Mouse (Mus musculus) left cerebral cortex, adult 18-20 months (tissue): ENCODE data around the gene Dll1. TPM values are rescaled to one million over a fixed set of nuclear protein-coding genes. Genes with fewer than 3 reads are reported as not detected.
A peak's percentile ranks its signal among the peaks of the same experiment; 100 is the strongest.

ENCODE experiments used
- DNase-seq, 2 experiments: peaks; one replicate each; pipeline ENCODE4 v3.0.0; 2021 to 2022; ENCODE audit warnings: low spot score in 2 of 2, mixed read lengths in 1 of 2
- long read RNA-seq, 2 experiments: library from polyadenylated mRNA; stranded (forward); transcript quantifications; one replicate each; pipeline ENCODE4 v2.0.0; 2021
- total RNA-seq, 2 experiments: library from RNA; stranded (reverse); gene quantifications; 2 replicates each; pipeline ENCODE4 v1.2.3; 2021

The Dll1 gene
- 1 to 10 TPM; 5.3 to 7.0 TPM for total RNA-seq
- long read RNA-seq, experiment 1, transcript Dll1-201 (11 exons, 3,581 nt), result major isoform, 7 of 8 reads
- long read RNA-seq, experiment 1, partial matches to known transcripts, result 0 of 8 reads
- long read RNA-seq, experiment 1, other reads (novel, unspliced or antisense), result 1 of 8 reads
- long read RNA-seq, experiment 2, partial matches to known transcripts, result 1 of 4 reads
- long read RNA-seq, experiment 2, other reads (novel, unspliced or antisense), result 0 of 4 reads

DNA sequence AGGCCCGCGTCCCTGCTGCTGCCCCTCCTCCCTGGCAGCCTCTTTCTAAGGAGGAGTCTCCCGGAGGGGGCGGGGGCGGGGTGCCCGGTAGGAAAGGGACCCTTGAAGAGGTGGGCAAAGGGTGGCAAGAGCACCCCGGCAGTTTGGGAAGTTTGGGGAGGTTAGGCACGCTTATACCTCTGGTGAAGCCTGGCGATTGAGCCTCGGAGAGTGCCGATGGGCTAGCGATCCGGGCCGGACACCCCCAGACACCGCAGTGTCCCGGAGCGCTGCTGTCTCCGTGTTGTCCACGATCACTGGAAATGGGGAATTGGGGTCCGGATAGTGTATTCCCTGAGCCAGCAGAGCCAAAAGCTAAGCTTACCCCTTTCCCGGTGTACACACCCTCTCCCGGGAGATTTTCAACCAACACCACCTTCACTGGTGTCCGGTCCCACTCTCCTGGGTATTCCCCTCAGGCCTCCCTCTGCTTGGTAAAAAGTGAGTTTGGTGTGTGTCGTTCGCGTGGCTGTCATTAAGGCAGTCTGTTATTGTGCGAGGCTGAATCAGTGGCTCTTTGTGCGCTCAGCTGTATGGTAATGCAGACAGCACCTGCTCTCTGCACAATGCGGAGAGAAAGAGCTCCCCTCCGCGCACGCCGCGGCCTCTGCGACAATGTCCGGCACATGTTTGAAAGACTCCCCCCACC, at the start of gene Dll1:
Dll1 (minus strand) TSS at position 379 of the 688 bp plus-strand sequence.
- DNase-seq, result no peak

DNA sequence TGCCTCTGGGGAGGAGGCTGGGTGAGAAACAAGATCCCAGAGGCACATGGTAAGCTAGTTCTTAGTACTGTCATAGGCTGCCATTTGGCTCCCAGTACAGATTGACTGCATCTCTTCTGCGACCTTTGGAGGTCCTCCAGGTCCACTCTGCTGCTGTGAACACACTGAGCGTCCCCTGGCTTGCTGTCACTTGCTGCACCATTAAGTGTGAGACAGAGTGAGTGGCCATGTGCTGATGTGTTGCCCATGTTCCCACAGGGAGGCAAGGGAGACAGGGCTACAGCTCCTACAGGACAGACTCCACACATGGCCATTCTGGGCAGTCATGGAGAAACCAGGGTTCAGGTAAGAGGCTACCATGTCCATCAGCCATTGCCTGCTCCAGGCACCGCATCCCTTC, 49.3 kb upstream of the Dll1 start:
- DNase-seq, result no peak

DNA sequence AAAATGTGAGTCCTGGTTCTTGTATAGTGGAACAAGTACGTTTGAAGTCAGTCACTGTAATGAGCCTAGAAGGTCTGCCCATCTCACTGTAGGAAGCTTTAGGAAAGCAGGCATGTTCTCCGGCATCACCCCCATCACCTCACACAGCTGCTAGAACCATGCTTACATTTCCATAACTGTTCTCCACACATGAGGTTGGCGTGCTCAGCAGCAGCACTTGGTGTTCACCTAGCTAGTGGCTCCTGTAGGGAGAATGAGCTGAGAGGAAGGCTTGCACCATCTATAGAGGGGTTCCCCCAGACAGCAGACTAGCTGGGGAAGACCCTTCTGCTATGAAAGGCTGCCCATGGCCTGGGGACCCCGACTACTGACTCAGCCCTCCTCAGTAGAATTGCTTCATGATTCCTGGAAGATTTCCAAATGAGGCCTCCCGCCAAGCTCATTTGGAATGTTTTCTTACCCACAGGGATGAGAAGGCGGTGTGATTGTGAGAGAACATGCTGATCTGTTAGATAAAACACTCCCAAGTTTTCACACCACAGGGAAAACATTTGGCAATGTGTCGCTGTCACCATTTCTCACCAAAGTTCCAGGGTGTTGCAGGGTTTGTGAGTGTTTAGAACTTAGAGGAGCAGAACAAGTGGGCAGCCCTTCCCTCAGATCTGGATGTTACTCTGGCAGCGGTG, 46.6 kb upstream of the Dll1 start:
- DNase-seq, result peak; percentile 69 to 77

DNA sequence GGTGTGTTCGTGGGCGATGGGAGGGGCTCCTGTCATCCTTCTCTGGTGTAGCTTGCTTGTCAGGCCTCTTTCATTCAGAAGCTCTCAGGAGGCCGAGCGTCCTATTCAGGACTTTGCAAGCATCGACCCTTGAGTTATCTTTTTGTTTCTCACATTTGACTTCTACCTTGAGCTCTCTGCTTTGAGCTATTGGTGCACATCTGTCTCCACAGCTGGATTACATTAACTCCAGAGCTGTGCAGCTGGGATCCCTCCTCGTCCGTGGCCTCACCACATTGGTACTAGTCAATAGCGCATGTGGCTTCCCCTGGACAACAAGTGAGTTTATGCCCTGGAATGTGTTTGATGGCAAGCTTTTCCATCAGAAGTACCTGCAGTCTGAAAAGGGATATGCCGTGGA, 46.0 kb upstream of the Dll1 start:
- DNase-seq, result no peak

DNA sequence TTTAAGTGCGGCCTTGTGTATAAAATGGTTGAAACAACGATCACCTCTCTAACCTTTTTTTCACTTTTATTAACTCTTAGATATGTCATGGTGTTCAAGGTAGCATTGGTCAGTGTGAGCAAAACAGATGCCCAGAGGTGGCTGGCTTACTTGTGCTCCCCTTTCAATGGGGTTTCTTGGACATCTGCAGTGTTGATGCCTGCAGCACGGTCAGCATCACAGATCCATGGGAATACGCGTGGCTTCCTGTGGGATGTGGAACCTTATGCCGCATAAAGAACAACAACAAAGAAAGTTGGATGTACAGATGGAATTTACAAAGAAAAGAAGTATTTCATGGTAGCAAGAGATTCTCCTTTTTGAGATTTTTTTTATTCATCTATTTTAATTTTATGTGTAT, 44.8 kb upstream of the Dll1 start:
- no peak for DNase-seq

DNA sequence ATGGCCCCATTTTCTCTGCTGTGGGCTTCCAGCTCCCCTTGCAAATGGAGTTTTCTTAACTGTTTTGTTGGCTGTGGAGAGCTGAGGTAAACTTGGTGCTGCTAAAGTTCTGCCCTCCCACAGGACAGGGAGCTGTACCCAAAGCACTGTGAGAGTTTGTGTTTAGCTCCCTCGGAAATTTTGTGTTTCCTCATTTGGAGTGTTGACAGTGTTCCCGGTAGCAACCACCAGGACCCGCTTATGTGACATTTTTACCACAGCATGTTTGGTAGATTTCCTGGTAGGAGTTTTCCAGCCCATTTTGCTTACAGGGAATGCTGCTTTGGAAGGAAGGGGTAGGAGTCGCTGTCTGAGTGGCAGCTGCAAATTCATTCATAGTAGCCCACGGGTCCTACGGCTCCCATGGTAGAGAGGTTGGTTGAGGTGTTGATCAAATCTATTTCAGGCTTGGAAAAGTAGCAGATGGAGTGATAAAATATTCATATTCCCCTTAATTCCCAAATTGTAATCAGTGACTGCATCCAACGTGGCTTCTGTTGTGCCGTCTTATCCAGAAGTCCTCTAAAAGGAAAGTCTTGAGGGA, 43.4 kb upstream of the Dll1 start:
- DNase-seq, result peak in 1 of 2 experiments; percentile 39

DNA sequence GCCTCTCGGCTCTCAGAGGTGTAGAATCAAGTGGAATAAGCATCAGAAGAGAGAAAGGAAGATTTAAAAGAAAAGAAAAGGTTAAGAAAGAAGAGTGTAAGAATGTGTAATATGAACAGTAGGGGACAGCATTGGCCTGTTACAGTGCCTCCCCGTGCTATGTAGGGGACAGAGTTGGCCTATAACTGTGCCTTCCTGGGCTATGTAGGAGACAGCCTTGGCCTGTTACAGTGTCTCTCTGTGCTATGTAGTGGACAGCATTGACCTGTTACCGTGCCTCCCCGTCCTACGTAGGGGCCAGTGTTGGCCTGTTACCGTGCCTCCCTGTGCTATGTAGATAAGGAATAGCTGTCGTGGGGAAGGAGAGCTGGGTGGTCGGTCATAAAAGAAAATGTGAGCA, 42.9 kb upstream of the Dll1 start:
- DNase-seq, result no peak

DNA sequence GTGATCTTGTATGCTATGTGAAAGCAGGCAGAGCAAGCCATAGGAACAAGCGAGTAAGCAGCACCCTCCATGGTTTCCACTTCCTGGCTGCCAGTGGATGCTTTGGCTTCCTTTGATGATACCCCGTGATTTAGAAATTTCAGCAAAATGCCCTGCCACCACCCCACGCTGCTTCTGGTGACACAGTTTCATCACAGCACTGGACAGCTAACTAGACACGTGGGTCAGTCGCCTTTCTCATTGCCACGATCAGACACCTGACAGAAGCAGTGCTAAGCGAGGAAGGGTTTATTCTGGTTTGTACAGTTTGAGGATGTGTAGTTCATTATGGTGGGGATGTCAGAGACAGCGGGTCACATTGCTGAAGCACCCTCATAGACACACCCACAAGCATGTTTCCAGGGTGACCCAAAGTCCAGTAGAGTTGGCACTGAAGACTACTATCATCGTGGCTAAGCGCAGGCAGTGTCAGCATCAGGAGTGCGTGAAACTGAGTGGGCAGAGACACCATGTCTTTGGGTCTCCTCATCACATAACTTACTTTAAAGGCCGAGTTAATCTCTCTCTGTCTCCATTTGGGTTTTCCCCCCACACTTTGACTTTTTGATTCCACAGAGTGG, 40.0 kb upstream of the Dll1 start:
- DNase-seq, result no peak

DNA sequence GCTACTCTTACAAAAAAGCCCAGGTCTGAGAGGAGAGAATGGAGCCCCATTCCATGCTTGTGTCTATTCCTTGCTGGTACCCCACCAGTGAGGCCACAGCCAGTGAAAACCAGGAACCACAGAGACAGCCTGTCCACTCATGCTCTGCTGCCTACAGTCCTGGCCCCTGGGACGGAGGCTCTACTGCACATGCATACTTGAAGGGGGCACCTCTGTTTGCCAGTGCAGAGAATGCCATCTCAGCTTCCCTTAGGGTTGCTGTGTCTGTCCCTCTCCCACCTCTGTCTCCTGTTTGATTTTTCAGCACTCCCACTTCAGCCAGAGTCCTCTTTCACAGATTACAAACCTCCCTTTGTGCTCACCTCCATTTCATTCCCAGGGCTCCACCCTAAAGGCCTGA, 34.2 kb upstream of the Dll1 start:
- no peak for DNase-seq

DNA sequence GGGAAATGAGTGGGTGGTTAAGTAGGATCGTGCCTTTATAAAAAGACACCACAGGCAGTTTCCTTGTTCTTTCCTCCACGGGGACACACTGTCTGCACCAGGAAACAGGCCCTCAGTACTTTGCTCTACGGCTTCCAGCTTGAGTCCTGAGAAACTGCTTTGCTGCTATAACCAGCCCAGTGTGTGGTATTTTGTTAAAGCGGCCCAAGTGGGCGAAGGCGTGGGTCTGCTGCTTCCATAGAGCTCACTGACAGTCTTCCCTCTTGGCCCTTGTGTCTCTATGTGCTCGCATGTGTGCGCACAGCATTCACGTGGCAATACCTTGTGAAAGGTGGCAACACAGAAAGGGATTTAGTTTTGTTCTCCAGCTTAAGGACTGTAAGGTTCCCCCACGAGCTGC, 32.6 kb upstream of the Dll1 start:
- DNase-seq, result peak; percentile 31 to 55

DNA sequence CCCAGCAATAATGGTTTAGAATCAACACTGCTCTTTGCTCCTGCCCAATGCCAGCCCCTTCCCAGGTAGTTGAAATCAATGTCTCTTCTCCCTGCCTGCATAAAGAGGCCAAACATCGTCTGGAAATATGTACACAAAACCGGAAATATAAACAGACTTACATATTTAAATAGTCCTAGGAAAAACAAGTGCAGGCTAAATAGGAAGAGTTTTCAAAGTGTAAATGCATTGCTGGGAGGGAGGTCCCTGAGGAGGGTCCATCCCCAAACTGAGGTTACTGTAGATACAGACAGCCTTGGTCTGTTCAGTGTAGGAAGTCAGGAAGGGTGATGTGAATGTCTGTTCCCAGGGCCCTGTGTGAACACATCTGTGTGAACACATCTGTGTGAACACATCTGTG, 29.9 kb upstream of the Dll1 start:
- DNase-seq, result no peak

DNA sequence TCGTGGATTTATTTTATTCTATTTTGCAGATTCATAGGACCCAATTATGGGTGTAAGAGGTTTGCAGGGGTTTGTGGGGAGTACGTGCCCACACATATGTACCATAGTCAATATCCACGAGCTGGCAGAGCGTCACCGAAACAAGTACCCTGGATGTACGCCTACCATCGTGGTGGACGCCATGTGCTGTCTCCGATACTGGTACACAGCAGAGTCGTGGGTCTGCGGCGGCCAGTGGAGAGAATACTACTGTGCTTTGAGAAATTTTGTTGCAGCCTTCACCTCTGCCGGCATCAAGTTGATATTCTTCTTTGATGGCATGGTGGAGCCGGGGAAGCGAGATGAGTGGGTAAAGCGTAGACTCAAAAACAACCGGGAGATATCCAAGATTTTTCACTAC, 25.0 kb upstream of the Dll1 start:
- DNase-seq, result no peak

DNA sequence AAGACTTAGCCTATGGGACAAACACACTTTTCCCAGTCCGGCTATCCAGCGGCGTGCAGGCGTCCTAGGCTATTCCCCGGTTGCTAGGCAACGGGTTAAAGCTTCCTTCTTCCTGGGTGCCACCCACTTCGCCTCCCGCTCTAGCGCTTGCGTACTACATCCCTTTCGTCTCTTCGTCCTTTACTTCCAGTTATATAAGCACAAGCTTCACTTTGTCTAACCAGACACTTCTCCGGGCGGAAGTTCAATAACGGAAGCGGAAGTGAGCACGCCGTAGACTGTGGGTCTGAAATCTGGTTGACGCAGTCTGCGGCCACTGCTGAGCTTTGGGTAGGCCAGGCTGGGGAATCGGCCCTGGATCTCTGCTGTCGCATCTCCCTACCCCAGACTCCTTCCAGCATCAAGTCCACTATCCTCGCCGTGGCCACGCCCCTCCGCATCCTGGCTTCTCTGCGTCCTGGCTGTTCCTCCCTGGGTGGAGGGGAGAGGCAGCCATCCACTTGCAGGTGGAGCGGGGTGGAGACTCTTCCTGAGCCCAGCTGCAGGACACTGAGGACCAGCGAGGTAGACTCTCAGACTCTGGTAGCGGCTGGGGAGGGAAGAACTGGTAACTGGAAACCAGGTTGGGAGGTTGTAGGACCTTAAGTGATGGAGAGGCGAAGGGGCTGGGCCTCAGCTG, 19.5 kb upstream of the Dll1 start, which contains the start of gene Fam120b:
Fam120b (plus strand) TSS at position 206 of the 679 bp plus-strand sequence.
- DNase-seq, result peak; percentile 85 to 91

DNA sequence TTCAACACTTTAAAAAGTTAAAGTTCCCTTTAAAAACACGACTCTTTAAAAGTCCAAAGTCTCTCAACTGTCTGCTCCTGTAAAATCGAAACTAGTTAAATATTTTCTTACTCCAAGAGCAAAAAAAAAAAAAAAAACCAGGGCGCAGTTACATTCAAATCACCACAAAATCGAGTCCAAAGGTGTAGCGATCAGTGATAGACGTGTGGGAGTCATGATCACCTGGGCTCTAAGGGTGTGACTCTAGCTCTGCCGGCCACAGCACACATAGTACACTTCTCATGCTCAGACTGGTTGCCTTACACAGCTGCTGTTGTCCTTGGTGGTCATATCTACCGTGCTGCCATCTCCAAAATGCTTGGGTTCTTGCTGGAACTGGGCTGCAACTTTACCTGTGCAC, 12.7 kb upstream of the Dll1 start:
- DNase-seq, result no peak

DNA sequence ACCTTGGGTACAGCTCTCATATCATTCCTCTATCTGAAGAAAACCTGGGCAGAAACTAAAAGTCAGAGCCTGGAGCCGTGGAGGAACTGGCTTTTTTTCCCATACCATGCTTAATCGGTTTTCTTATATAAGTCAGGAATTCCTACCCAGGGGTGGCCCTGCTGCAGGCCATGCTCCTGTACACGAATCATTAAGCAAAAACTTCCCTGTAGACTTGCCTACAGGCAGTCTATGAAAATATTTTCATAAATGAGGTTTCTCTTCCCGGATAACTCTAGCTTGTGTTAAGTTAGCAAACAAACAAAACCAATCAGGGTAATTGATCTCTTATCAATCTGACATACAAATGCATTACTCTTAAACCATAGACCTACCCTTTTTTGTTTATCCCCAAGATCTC, 12.2 kb upstream of the Dll1 start:
- DNase-seq, result no peak

DNA sequence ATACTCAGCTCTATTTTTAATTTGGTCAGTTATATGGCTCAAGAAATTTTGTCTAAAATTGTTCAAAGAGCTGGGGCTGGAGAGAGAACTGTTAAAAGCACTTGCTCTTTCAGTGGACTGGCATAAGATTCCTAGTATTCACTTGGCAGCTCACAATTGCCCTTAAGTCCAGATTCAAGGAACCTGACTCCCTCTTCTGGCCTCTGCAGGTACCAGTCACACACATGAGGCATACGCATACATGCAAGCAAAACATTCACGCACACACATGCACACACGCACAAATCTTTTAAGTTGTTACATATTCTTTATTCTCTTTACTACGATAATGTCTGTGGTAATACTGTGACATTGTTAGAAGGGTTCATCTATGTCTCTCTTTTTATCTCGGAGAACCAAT, 6.7 kb upstream of the Dll1 start:
- DNase-seq, result no peak

DNA sequence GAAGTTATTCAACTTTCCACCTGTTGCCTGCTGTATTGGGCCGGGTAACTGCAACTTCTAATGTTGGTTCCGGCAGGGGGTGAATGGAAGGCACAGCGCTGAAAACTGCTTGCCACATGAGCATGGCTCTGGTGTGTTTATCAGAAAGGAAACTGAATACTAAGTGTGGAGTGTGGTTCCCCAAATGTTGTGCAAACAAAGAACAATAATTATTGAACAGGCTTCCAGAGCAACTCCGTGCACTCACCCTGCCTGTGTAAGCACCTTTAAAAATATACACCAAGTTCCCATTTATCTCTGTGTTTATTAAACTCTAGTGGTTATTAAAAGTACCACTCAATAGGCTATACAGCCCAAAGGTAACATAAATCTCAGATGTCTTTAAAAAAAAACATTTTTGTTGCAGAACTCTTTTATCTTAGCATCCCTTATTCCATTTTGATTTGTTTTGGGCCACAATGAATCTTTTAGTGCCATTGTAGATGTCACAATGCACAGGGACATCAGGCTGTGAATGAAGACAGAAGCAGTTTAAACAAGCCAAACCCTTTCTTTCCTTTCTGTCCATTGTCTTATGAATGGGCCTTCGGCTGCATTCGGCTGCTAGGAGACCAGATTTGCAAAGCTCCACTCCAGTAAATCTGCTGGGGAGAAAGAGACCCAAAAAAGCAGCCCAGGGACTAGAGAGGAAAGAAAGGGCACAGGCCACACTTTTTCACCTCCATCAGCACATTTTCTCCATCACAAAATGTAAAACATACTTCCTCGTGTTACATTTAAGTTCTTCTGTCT, 5.4 kb upstream of the Dll1 start:
- DNase-seq, result no peak

DNA sequence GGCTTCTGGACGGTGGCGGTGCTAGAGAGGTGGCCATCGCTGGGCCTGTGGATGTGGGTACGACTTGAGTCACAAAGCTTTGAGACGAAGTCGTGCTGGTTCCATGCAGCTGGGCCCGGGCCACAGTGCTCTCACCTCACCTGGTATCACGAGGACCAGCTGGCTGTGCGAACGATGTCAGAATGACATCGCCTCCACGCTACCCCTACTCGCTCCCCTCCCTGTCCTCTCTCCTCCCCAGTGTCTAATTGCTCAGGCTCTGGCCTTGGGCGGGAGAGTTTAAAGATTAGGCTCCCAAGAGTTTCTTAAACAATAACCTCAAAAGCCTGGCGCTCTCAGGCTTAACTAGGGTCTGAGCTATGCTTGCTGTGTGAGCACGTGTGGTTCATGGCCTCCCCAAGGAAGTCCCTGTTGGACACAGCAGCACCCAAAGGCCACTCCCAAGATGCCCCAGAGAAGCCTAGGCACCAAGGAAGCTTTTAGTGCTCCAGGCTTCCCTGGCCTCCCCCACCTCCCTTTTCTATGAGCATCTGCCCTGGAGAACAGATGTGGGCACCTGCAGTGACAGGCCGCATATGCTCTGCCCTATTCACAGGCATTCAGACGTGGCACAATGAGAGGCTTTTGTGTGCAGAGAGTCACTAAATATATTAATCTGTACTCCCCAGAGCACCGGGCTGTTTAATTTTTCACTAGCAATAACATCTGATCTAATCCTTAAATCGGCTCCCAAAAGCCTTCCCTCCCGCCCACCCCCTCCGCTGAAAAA, 4.6 kb upstream of the Dll1 start:
- no peak for DNase-seq

DNA sequence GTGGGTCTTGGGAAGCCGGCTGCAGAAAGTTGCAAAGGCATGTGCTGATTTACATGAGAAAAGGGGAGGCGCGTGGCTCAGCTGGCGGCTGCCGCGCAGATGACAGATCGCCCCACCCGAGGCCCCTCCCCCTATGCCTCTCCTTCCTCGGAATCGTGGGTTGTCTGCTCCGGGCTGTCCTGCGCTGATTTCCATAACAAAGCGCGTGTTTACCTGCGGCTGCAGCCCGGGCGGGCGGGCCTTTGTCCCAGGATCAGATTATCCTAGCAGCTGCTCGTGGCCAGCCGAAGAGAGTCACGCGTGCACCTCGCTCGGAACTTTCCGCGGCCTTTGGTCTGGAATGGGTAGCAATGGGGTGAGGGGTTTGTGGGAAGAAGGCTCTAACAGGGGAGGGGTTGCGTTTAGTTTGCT, 4.0 kb upstream of the Dll1 start:
- DNase-seq, result peak in 1 of 2 experiments; percentile 36
